Mouse (Mus musculus) cerebral cortex, adult 2 months (tissue): Measurements from ENCODE around the gene Limch1.

Experiments used
- WGBS: fragments of 180-500 bp; shearing (Covaris S2); methylation state at CpG from one replicate; pipeline ENCODE4 v1.1.7; 2018; 5-methylcytosine and 5-hydroxymethylcytosine counted together

Limch1 gene

DNA sequence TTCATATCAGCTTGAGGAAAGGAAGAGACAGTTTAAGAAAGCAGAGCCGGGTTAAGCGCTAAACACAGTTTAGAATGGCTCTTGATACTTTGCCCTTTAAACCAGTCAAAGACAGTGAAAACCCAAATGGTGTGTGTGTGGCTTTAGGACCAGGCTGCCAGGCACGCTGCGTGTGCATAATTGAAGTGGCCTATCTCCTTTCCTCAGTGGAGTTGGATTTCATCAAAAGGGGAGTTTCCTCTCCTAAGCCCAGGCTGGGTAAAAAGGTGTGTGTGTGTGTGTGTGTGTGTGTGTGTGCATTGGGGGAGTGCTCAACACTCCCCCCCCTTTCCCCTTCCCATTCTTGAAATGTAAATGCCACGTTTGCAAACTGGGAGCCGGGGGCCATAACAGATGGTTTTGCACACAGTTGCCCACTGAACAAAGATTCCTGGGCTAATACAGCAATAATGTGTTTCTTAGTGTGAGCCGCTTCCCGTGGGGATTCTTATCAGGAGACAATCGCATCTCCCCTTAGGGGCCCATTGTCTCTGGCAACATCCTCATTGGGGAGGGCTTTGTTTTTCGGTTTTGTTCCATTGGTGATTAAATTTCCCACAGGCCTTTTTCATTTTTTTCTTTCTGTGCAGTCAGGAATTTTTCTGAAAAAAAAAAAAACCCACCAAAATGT is 2.3 kb downstream of the Limch1 start:
- WGBS: 46% methylated on average over 10 of the region's 10 CpGs

- WGBS: 59% methylated on average over 5 of the region's 5 CpGs
These were observed 3.0 kb downstream of the Limch1 start for GRCm38 (mm10) chr5:66748448-66749115.

- WGBS: 50% methylated on average over 7 of the region's 7 CpGs
These were observed 5.0 kb downstream of the Limch1 start for GRCm38 (mm10) chr5:66750641-66751040.

DNA sequence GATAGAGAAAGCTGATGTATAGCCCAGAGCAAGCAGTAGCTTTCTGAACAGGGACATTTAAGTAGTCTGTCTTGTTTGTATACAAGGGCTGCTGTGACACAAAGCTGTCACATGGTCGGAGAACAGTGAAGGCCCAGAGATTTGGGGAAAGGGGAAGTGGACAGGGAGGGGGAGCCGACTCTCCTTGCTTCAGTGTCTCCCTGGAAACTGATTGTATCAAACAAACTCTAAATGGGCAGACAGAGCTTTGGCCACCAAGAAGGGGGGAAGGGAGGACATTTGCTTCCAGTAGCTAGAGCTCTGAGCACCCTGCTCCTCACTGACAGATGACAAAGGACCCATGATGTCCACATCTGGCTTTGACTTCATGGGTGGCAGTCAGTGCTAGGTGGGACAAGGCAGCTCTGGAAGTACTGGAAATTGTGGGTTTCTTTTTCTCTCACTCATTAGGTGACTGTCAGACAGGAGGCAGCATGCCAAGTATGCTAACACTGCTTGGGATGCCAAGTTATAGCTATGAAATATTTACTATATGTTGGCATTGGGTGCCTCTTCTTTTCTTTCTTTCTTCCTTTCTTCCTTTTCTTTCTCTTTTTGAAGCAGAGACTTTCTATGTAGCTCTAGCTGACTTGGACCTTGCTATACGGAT is 5.8 kb downstream of the Limch1 start:
- WGBS: 49% methylated on average over 3 of the region's 3 CpGs

- WGBS: 74% methylated on average over 9 of the region's 9 CpGs
These were observed 8.0 kb downstream of the Limch1 start for GRCm38 (mm10) chr5:66753620-66754019.

GRCm38 (mm10) chr5:66756821-66757705 is 11.4 kb downstream of the Limch1 start:
- WGBS: 48% methylated on average over 10 of the region's 10 CpGs

DNA sequence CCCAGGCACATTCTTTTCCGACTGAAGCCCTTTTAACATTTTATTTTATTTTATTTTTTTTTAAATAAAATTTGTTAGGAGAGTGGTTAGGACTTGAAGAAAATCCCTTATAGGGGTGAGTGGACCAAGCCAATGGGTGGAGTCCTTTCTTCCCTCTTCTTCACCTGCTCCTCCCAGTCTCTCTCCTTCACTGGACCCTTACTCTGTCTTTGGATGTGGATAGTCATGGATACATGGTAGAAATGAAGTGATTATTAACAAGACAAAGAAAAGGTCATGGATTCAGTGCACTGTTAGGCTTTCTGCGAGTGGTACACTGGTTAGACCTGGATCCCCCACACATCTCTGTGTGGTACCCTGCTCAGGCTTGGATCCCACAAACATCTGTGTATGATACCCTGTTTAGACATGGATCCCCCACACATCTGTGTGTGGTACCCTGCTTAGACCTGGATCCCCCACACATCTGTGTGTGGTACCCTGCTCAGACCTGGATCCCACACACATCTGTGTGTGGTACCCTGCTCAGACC is 12.1 kb downstream of the Limch1 start:
- 54% methylated on average over 2 of the region's 2 CpGs for WGBS

DNA sequence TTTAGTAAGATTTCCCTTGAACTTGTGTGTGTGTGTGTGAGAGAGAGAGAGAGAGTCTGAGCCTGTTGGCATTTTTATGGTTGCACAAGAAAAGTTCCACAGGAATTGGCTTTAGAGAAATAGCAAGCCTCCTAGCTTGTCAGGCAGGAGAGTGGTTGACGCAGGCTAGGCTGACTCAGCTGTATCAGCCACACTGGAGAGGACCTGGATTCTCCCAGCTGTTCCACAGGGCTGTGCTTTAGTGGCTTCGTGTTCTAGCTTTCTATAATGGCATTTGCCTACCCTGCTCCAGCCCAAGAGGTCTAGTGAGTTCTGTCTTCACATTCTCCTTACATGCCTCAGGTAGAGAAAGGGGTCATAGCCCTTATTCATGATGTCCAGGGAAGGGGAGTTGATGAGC is 13.7 kb downstream of the Limch1 start:
- 51% methylated on average over 2 of the region's 2 CpGs for WGBS

DNA sequence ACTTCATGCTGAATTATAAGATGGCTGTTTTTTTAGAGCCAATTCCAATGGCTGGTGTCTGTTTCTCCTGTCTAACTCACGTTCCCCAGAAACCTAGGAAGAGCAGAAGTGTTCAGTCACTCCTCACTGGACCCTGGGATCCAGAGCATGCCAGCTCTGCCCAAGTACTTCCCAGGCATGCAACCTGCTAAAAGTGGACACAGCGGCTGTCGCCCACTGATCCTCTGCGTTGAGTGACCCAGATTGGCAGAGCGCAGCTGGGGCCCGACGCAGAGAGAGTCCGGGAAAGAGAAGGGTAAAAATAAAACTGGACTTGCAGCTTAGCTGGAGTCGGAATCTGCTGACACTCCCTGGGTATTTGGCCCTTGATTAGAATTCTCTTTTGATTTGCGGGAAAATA is 15.1 kb downstream of the Limch1 start:
- 62% methylated on average over 10 of the region's 10 CpGs for WGBS

DNA sequence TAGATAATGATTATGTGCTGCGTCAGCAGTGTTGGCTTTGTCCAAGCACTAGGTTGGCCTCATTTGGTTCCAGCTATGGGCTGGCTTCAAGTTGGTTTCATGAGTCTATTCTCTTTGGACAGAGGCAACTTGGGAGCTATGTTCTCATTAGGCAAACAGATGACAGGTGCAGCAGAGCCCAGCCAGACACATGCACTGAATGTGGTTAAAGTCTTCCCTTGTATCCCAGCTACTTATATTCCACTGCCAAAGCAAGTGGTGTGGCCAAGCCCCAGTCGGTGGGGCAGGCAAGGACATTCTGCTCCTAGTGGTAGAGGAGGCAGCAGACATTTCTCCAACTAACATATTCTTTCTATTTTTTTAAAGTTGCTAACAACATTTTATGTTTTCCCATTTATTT is 16.4 kb downstream of the Limch1 start:
- WGBS: 61% methylated on average over 2 of the region's 2 CpGs

- 35% methylated on average over 6 of the region's 6 CpGs for WGBS
These were observed 18.5 kb downstream of the Limch1 start for GRCm38 (mm10) chr5:66764129-66764528.

GRCm38 (mm10) chr5:66765911-66766310 is 20.3 kb downstream of the Limch1 start:
- 39% methylated on average over 2 of the region's 2 CpGs for WGBS

- 43% methylated on average over 4 of the region's 4 CpGs for WGBS
These were observed 22.4 kb downstream of the Limch1 start for GRCm38 (mm10) chr5:66768034-66768433.

- WGBS: 49% methylated on average over 4 of the region's 4 CpGs
These were observed 23.4 kb downstream of the Limch1 start for GRCm38 (mm10) chr5:66769070-66769469.

DNA sequence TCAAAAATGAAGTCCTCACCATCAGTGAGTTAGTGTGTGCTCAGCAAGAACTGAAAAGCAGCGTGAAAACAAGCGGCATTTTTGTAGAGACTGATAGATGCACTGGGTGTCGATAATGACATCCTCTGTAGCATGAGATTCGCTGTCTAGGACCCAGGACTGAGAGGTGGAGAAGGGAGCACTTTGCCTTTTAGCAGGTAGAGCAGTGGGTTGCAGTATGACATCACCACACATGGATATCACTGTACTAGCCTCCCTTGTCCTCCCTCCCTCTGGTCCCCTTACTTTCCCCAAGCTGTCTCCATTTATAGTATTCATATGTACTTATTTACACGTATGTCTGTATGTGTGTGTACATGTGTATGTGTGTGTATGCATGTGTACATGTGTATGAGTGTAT is 23.9 kb downstream of the Limch1 start:
- 77% methylated on average over 5 of the region's 5 CpGs for WGBS

- 77% methylated on average over 10 of the region's 10 CpGs for WGBS
These were observed 32.5 kb downstream of the Limch1 start for GRCm38 (mm10) chr5:66777999-66778710.

DNA sequence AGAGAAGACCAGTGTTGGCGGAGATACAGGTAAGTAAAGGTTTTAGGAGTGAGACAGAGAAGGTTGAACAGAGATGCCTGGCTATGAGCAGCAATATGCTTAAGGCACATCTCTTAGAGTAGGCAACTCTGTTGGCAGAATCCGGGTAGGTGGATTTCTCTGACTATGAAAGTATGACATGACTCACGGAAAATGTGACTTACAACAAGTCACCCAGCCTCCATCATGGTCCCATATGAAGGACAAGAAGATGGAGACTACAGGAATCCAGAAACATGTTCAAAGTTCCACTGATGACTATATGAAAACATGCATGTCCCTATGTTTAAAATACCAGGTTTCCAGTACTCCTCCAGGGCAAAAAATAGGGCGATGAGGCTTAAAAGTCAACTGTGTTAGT is 34.7 kb downstream of the Limch1 start:
- 79% methylated on average over 4 of the region's 4 CpGs for WGBS

- WGBS: 63% methylated on average over 1 of the region's 1 CpGs
These were observed 35.9 kb downstream of the Limch1 start for GRCm38 (mm10) chr5:66781507-66781906.

- WGBS: 96% methylated on average over 2 of the region's 2 CpGs
These were observed 37.2 kb downstream of the Limch1 start for GRCm38 (mm10) chr5:66782851-66783250.

DNA sequence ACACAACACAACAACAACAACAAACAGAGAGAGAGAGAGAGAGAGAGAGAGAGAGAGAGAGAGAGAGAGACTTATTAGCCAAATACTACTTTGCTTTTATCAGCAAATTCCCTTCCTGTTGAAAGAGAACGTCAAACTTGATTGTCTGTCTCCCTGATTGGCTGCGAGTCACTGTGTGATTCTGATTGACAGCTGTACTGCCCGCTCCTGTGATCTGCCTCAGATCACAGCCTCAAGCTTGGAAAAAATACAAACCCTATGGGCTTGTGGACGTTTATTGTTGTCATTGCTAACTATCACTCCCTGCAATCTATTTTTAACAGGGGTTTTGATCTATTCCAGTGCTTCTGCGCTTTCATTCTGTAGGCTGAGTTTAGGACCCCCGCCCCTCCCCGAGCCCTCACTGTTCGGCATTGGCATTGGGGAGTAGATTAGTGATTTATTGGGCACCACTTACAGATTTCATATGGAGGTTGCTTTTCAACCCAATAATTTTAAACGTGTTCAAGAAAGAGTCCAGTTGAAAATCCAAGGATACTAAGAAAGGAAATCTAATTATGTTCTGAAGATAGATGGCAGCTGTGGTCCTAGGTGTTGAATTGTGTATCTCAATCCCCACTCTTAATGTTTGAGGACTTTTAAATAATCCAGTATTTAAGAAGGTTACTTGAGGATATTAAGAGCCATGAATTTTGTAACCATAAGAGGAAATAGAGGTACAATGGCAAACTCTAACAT is 39.2 kb downstream of the Limch1 start:
- WGBS: 68% methylated on average over 9 of the region's 9 CpGs
